Mouse (Mus musculus) small intestine, adult 2 months (tissue): ENCODE data around the gene Cdip1. TPM values are rescaled to one million over a fixed set of nuclear protein-coding genes. Genes with fewer than 3 reads are reported as not detected.

ENCODE experiments used
- H3K27ac ChIP-seq: fragments of 200-500 bp; 2 replicates; pipeline ENCODE4 v1.5.1; 2012; ENCODE audit warnings: low read depth, low read length, control low read depth, inconsistent platforms; ENCODE audit not compliant: insufficient read depth
- H3K27me3 ChIP-seq: fragments of 200-500 bp; 2 replicates; pipeline ENCODE4 v1.6.1; 2012; ENCODE audit warnings: mild to moderate bottlenecking, moderate library complexity, low read length, inconsistent platforms; ENCODE audit not compliant: control insufficient read depth, insufficient read depth
- H3K36me3 ChIP-seq: fragments of 200-500 bp; 2 replicates; pipeline ENCODE4 v1.6.1; 2012; ENCODE audit warnings: mild to moderate bottlenecking, low read length, control low read depth, inconsistent platforms; ENCODE audit not compliant: control insufficient read depth, insufficient read depth
- H3K4me1 ChIP-seq: fragments of 200-500 bp; 2 replicates; pipeline ENCODE4 v1.6.1; 2012; ENCODE audit warnings: low read length, inconsistent platforms, mixed read lengths; ENCODE audit not compliant: control insufficient read depth, insufficient read depth, insufficient read length
- H3K4me3 ChIP-seq: fragments of 200-500 bp; 2 replicates; pipeline ENCODE4 v1.5.1; 2012; ENCODE audit warnings: low read depth, mild to moderate bottlenecking, control low read depth, inconsistent platforms, low read length, moderate library complexity
- CTCF ChIP-seq: fragments of 200-500 bp; IDR thresholded peaks from 2 replicates; pipeline ENCODE4 v1.5.1; 2012; ENCODE audit warnings: low read depth, mild to moderate bottlenecking, control low read depth, inconsistent platforms, low read length, moderate library complexity, mixed read lengths; ENCODE audit not compliant: insufficient replicate concordance, insufficient read length; ENCODE audit errors: extremely low read depth
- POLR2A ChIP-seq: fragments of 200-500 bp; IDR thresholded peaks from 2 replicates; pipeline ENCODE4 v1.6.1; 2012; ENCODE audit warnings: low read depth, mild to moderate bottlenecking, control low read depth, inconsistent platforms, low read length, moderate library complexity
- WGBS: fragments of 180-500 bp; shearing (Covaris S2); methylation state at CpG from one replicate; pipeline ENCODE4 v1.1.7; 2018; 5-methylcytosine and 5-hydroxymethylcytosine counted together
- polyA plus RNA-seq: library from polyadenylated mRNA; depleted of rRNA; stranded (reverse); fragments of >200 nt; gene quantifications from 2 replicates; pipeline ENCODE4 v1.2.3, GENCODE M21; 2012

Cdip1 gene
- polyA plus RNA-seq, 1 experiment = 87.4 TPM

DNA sequence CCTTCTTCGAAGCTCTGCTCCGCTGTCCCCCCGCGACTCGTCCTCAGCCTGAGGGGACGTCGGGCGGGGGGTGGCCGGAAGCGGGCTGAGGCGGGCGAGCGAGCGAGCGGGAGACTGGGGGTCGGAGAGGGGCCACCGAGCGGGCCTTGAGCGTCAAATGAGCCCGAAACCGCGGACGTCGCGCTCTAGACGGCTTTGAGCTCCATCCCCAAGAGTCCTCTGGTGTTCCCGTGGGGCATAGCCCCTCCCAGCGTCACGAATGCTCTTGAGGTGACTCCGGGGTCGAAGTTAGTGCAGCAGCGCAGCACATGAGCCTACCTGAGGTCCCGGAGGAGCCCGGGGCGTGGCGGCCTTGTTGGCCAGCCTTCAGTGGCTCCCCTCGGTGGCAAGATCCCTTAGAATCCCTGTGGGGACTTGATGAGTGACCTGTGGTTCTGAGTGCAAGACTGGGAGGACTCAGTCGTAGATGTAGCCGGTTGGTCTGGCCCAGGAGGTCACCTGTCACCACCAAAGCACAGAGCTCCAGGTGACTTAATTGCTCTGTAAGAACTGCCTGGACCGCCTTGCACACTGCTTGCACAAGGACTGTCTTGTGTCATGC is 63.5 kb downstream of the Cdip1 start:
- peak overlapping the region; percentile 72 for H3K4me3 ChIP-seq
- H3K36me3 ChIP-seq = 0 out of 2 replicates have a peak, but pooled peaks cover 1% of the 10 kb centered on the region
- H3K27ac ChIP-seq = peak overlapping the region; percentile 45
- WGBS = under 1% methylated on average over 40 of the region's 40 CpGs
- H3K4me1 ChIP-seq = no peaks in the 10 kb centered on the region; the same call in 1 of the 2 replicates
- H3K27me3 ChIP-seq = no peaks in the 10 kb centered on the region
- TF ChIP-seq POLR2A (no peak), CTCF (no peak)

DNA sequence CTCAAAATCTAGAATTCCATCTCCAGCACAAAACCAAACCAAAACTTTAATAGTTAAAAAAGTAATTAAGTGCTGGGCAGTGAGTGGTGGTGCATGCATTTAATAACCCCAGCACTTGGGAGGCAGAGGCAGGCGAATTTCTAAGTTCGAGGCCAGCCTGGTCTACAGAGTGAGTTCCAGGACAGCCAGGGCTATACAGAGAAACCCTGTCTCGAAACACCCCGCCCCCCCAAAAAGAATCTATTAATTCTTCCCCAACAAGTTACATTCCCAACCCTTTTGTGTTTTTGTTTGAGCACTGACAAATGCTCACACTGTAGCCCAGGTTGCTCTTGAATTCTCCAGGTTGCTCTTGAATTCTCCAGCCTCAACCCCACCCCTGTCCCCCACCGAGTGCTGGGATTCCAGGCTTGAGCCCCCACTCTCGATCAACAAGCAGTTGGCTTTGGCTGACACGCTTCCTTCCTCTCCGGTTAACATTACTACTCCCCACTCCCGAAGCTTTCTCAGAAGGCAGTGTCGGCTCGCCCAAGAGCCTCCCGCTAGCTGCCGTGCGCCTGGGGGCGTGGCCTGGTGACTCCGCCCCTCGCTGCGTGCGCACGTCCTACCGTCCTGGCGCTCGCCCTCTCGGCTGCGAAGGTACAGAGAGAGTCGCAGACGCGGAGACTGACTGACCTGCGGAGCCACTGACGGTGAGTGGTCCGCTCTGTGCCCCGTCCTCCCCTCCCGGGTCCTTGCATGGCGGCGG is 64.1 kb downstream of the Cdip1 start, which contains the start of gene Hmox2:
Hmox2 (plus strand) TSS at position 582 of the 748 bp plus-strand sequence.
- 4% methylated on average over 35 of the region's 35 CpGs for WGBS
- Histone ChIP-seq H3K27me3 (no peaks in the 10 kb centered on the region), H3K36me3 (no peaks in the 10 kb centered on the region)

DNA sequence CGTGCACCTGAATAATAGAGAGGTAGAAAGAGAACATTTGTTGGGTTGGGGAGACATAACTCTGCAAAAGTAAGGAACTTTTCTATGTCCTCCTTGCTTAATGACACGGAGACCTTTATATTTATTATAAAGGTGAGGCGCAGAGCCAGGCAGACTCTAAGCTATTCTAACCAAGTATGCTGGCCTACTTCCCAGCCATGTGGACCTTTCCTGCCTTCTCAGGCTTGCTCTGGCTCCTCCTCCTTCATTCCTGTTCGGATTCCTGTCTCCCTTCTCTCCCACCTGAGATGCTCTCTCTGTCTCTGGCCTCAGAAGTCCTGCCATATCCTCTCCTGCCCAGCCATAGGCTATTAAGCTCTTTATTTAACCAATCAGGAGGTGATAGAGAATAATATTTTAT is 64.8 kb downstream of the Cdip1 start:
- Histone ChIP-seq H3K36me3 (no peaks in the 10 kb centered on the region), H3K4me1 (no peaks in the 10 kb centered on the region; the same call in 1 of the 2 replicates), H3K27me3 (no peaks in the 10 kb centered on the region), H3K27ac (no peak overlapping the region), H3K4me3 (no peak overlapping the region)
- WGBS = 71% methylated on average over 4 of the region's 4 CpGs
- TF ChIP-seq POLR2A = no peak
- TF ChIP-seq CTCF = no peak

More for the DNA sequence above, 64.1 kb downstream of the Cdip1 start, which contains the start of gene Hmox2:
- Histone ChIP-seq H3K27ac (peak within 1 kb of the TSS; percentile 45), H3K4me3 (peak within 1 kb of the TSS; percentile 72), H3K4me1 (no peaks in the 10 kb centered on the region; the same call in 1 of the 2 replicates)
- peak; percentile 97 for TF ChIP-seq POLR2A
- no peak for TF ChIP-seq CTCF

DNA sequence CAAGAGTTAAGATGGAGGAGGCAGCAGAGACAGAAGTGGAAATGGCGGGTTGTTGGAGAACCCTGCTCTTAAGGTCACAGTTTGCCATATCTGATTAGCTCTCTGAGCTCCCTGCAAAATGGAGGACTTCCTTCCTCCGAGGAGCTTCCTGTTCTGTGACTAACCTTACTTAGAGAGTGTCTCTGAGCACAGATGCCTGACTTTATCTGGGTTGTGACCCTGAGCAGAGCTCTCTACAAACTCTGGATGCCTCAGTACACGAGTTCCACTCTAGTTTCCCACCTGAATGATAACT is 67.2 kb downstream of the Cdip1 start:
- H3K4me1 ChIP-seq = peaks cover 2% of the 10 kb centered on the region; the same call in 1 of the 2 replicates
- TF ChIP-seq CTCF (no peak), POLR2A (no peak)
- no peaks in the 10 kb centered on the region for H3K27me3 ChIP-seq
- peak overlapping the region; percentile 60; the same call in 1 of the 2 replicates for H3K27ac ChIP-seq
- H3K4me3 ChIP-seq = no peak overlapping the region
- 61% methylated on average over 3 of the region's 3 CpGs for WGBS
- no peaks in the 10 kb centered on the region for H3K36me3 ChIP-seq

DNA sequence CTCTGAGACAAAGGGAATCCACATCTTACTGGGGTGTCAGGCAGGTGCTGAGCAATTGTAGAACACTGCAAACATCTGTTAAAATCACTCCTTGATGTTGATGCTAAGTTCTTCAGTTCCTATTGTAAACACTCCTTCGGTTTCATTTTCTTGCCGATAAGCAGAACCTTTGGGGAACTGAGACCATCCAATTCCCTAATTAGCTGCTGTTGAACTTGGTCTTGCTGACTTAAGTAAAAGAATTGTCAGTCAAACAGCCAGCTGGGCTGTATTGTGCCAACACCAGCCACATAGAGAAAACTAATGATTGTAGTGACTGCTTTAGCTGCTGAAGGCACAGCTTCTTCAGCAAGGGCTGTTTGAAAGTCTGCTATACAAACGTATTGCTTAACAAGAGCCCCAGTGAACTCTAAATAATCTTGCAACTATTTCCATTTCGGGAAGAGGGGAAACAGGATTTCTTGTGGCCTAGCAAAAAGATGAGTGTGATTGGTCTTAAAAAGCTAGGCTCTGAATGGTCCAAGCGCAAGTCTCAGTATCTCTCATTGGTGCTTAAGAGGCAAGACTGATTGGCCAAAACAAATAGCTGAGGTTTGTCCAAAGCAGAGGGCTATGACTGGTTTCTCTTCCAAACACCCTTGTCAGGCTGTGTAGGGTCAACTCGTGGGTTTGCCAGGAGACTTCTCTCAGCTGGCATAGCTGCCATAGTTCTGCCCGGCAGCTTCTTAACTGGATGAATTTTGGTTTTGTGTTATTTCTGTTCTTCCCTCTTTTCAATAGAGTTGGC is 67.8 kb downstream of the Cdip1 start:
- Histone ChIP-seq H3K27me3 (no peaks in the 10 kb centered on the region), H3K36me3 (no peaks in the 10 kb centered on the region), H3K4me1 (peaks cover 2% of the 10 kb centered on the region; the same call in 1 of the 2 replicates), H3K27ac (peak overlapping the region; percentile 60), H3K4me3 (no peak overlapping the region)
- 52% methylated on average over 7 of the region's 7 CpGs for WGBS
- TF ChIP-seq CTCF (no peak), POLR2A (no peak)

DNA sequence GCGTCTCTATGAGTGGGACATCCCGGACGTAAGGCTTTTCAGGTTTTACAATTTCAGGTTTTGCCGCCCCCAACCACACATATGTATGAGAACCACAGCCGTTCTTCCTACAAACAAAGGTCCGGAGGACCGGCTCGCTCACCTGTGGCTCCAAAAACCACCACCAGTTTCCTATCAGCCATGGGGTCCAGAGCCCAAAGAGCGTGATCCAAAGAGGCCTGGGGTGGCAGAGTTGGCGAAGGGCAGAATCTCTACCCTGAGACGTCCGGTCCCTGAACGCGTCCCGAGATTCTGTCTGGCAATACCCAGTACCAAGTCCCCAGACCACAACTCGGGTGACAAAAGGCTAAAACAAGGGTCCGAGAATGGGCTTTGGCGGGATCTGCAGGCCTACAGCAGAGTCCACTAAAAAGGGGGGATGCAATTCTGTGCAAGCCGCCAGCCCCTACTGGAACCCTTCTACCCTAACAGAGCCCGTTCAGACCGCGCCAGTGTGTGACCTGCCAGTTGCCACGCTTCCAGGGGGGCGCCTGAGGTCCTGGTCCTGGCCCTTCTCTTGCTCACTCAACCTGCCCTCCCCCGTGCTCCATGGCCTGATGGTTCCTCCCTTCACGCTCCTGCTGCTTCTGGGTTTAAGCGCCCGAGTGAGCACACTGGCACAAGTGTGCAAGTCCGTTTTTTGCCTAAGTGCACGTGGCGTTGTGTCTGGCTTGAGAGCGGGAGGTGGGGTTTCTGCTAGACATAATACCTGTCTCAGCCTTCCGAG is 71.2 kb downstream of the Cdip1 start, which contains the start of gene Nmral1:
Nmral1 (minus strand) TSS at position 604 of the 766 bp plus-strand sequence.
- no peaks in the 10 kb centered on the region for H3K27me3 ChIP-seq
- H3K4me3 ChIP-seq = peak within 1 kb of the TSS; percentile 70
- peaks cover 2% of the 10 kb centered on the region; the same call in 1 of the 2 replicates for H3K4me1 ChIP-seq
- H3K36me3 ChIP-seq = no peaks in the 10 kb centered on the region; the same call in none of the 2 replicates
- TF ChIP-seq CTCF = no peak
- no peak for TF ChIP-seq POLR2A
- no peak within 1 kb of the TSS; the same call in 1 of the 2 replicates for H3K27ac ChIP-seq
- WGBS = 15% methylated on average over 33 of the region's 33 CpGs

DNA sequence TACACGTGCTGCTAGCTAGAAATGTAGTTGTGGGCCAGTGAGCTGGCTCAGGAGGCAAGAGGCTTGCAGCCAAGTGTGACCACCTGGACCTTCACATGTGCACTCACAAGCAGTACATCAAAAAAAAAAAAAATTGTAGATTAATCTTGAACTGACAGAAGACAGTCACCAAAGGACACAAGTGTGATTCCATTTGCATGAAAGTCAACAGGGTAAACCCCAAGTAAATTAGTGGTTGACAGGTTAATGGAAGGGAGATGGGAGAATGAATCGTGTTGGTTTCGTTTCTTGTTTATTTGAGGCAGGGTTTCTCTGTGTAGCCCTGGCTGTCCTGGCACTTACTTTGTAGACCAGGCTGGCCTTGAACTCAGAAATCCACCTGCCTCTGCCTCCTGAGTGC is 72.2 kb downstream of the Cdip1 start:
- H3K36me3 ChIP-seq = no peaks in the 10 kb centered on the region; the same call in none of the 2 replicates
- H3K27ac ChIP-seq = no peak overlapping the region
- 45% methylated on average over 3 of the region's 3 CpGs for WGBS
- peak overlapping the region; percentile 27; the same call in 1 of the 2 replicates for H3K4me3 ChIP-seq
- no peaks in the 10 kb centered on the region for H3K27me3 ChIP-seq
- peaks cover 2% of the 10 kb centered on the region; the same call in 1 of the 2 replicates for H3K4me1 ChIP-seq
- TF ChIP-seq POLR2A (no peak), CTCF (no peak)
